In genomic region chr15:101364891-101365671, GRCm38 (mm10) we compare ENCODE assay signal across 17 mouse cellular contexts. TPM values are rescaled to one million over a fixed set of nuclear protein-coding genes. Genes with fewer than 3 reads are reported as not detected.
DNase-seq lines count a peak whose midpoint lies in the region; ATAC-seq lines count a peak whose summit lies in the region.
"Had no signal": no experiment of that assay in that cellular context is flagged by ENCODE, and none has a peak within 500 bp of the region (broad histone marks: within the 10 kb centered on the region; RNA-seq: fewer than 3 reads in every experiment).

No protein-coding gene starts in this region.

- H3K4me2 ChIP-seq in kidney, embryonic 14.5 days (replicated peaks; ENCODE audit: low read depth, low read length): no peak overlapping the region
- H3K4me2 ChIP-seq in limb, embryonic 15.5 days: no peak overlapping the region
- no peak overlapping the region for H3K4me2 ChIP-seq in stomach, embryonic 14.5 days (replicated peaks; ENCODE audit: low read depth, low read length)
- H3K4me2 ChIP-seq: liver, embryonic 13.5 days had no signal

- no peak for ATAC-seq in kidney, embryonic 14.5 days (ENCODE audit: low FRiP score, low TSS enrichment)
- no peak for ATAC-seq in limb, embryonic 15.5 days (ENCODE audit: insufficient number of reproducible peaks, low FRiP score, low TSS enrichment, low read depth)
- ATAC-seq in stomach, embryonic 14.5 days (ENCODE audit: insufficient number of reproducible peaks, insufficient read depth, low FRiP score, low read depth): no peak
- ATAC-seq: inflammation-experienced regulatory T-cells, adult 6 months; Patski had no signal

- H3K9me3 ChIP-seq in kidney, embryonic 14.5 days (ENCODE audit: control insufficient read depth, low read length): no peaks in the 10 kb centered on the region
- H3K9me3 ChIP-seq in limb, embryonic 15.5 days: no peaks in the 10 kb centered on the region; the same call in 1 of the 2 replicates
- no peaks in the 10 kb centered on the region for H3K9me3 ChIP-seq in stomach, embryonic 14.5 days (ENCODE audit: control insufficient read depth, low read depth, low read length)
- H3K9me3 ChIP-seq: forebrain, embryonic 10.5 days; hindbrain, embryonic 10.5 days; liver, embryonic 13.5 days; megakaryocyte, embryonic 14.5 days had no signal

- peaks cover 22% of the 10 kb centered on the region for H3K4me1 ChIP-seq in kidney, embryonic 14.5 days (ENCODE audit: control insufficient read depth, insufficient read depth, low read length)
- H3K4me1 ChIP-seq in limb, embryonic 15.5 days: peaks cover 48% of the 10 kb centered on the region
- H3K4me1 ChIP-seq in stomach, embryonic 14.5 days (ENCODE audit: control insufficient read depth, insufficient read depth, low read length): peaks cover 22% of the 10 kb centered on the region
- H3K4me1 ChIP-seq: liver, embryonic 13.5 days had no signal

- DNase-seq in kidney, adult 18-20 months: peak; percentile 31
- no peak for DNase-seq in kidney, postnatal 10 days
- DNase-seq in layer of hippocampus, adult 18-20 months (ENCODE audit: low spot score in 2 of 2): no peak
- no peak for DNase-seq in right cerebral cortex, postnatal 36 days (ENCODE audit: low spot score in 2 of 2)
- DNase-seq: cerebellum, adult 11-12 months; heart, adult 2 months; liver, embryonic 13.5 days; right cerebral cortex, postnatal 14 days had no signal

- H3K4me3 ChIP-seq in kidney, embryonic 14.5 days (ENCODE audit: low read length): no peak overlapping the region
- no peak overlapping the region for H3K4me3 ChIP-seq in limb, embryonic 15.5 days
- no peak overlapping the region for H3K4me3 ChIP-seq in stomach, embryonic 14.5 days (ENCODE audit: low read depth, low read length)
- H3K4me3 ChIP-seq: forebrain, embryonic 10.5 days; heart, adult 2 months; hindbrain, embryonic 10.5 days; liver, embryonic 13.5 days; megakaryocyte, embryonic 14.5 days had no signal

- H3K27ac ChIP-seq in kidney, embryonic 14.5 days (ENCODE audit: low read depth, low read length): no peak overlapping the region
- peak overlapping the region; percentile 29; the same call in 1 of the 2 replicates for H3K27ac ChIP-seq in limb, embryonic 15.5 days
- peak overlapping the region; percentile 27; the same call in 1 of the 2 replicates for H3K27ac ChIP-seq in stomach, embryonic 14.5 days (ENCODE audit: low read length)
- H3K27ac ChIP-seq: forebrain, embryonic 10.5 days; heart, adult 2 months; hindbrain, embryonic 10.5 days; liver, embryonic 13.5 days had no signal

- 68% methylated on average over 7 of the region's 7 CpGs for WGBS in kidney, embryonic 14.5 days
- 58% methylated on average over 7 of the region's 7 CpGs for WGBS in limb, embryonic 15.5 days
- 67% methylated on average over 7 of the region's 7 CpGs for WGBS in stomach, embryonic 14.5 days

- H3K27me3 ChIP-seq in kidney, embryonic 14.5 days (ENCODE audit: control insufficient read depth, insufficient read depth, low read length): no peaks in the 10 kb centered on the region
- H3K27me3 ChIP-seq in limb, embryonic 15.5 days: no peaks in the 10 kb centered on the region
- no peaks in the 10 kb centered on the region for H3K27me3 ChIP-seq in stomach, embryonic 14.5 days (ENCODE audit: control insufficient read depth, insufficient read depth, low read length)
- H3K27me3 ChIP-seq: liver, embryonic 13.5 days; Patski had no signal

- 0 out of 2 replicates have a peak overlapping the region, but pooled peaks have one; percentile 12 for H3K9ac ChIP-seq in kidney, embryonic 14.5 days (ENCODE audit: low read depth, low read length)
- H3K9ac ChIP-seq in limb, embryonic 15.5 days: no peak overlapping the region
- no peak overlapping the region for H3K9ac ChIP-seq in stomach, embryonic 14.5 days (replicated peaks; ENCODE audit: low read depth, low read length)
- H3K9ac ChIP-seq: liver, embryonic 13.5 days had no signal

- H3K36me3 ChIP-seq in kidney, embryonic 14.5 days (ENCODE audit: control insufficient read depth, insufficient read depth, low read length): no peaks in the 10 kb centered on the region
- H3K36me3 ChIP-seq in limb, embryonic 15.5 days: no peaks in the 10 kb centered on the region
- no peaks in the 10 kb centered on the region for H3K36me3 ChIP-seq in stomach, embryonic 14.5 days (ENCODE audit: control insufficient read depth, insufficient read depth, low read length)
- H3K36me3 ChIP-seq: forebrain, embryonic 10.5 days; hindbrain, embryonic 10.5 days; liver, embryonic 13.5 days had no signal

RNA-seq across cellular contexts. Expression of gene Krt80, which starts 4.9 kb away (rescaled TPM):
- polyA plus RNA-seq in kidney, embryonic 14.5 days (2014; fragmentation: Nextera tagmentation; extraction: Ambion mirVana): 2.4 and 3.6 TPM in 2 replicates
- polyA plus RNA-seq in limb, embryonic 15.5 days (2015; fragmentation: Nextera tagmentation; extraction: Ambion mirVana): 22.6 and 25.3 TPM in 2 replicates
- polyA plus RNA-seq in stomach, embryonic 14.5 days (2014; fragmentation: Nextera tagmentation; extraction: Ambion mirVana): 2.4 and 4.0 TPM in 2 replicates
- under 1 TPM; 0.25 to 0.40 TPM for total RNA-seq in layer of hippocampus, adult 18-20 months (2021)

RNA-seq across cellular contexts. Expression of gene Krt7, which starts 45.8 kb away (rescaled TPM):
- polyA plus RNA-seq in kidney, embryonic 14.5 days (2014; fragmentation: Nextera tagmentation; extraction: Ambion mirVana): 34.6 and 44.0 TPM in 2 replicates
- 162 and 164 TPM in 2 replicates for polyA plus RNA-seq in limb, embryonic 15.5 days (2015; fragmentation: Nextera tagmentation; extraction: Ambion mirVana)
- polyA plus RNA-seq in stomach, embryonic 14.5 days (2014; fragmentation: Nextera tagmentation; extraction: Ambion mirVana): 131 and 148 TPM in 2 replicates
- not detected for total RNA-seq in layer of hippocampus, adult 18-20 months (2021)
- total RNA-seq: layer of hippocampus, postnatal 14 days had no signal
